Mouse (Mus musculus) limb, embryonic 13.5 days (tissue): ENCODE results near the gene Pdzrn3. TPM values are rescaled to one million over a fixed set of nuclear protein-coding genes. Genes with fewer than 3 reads are reported as not detected.

Source experiments
- ATAC-seq: fragments of 200-750 bp; cut with Nextera tagmentation; 2 replicates; pipeline ENCODE4 v1.8.0; 2017; ENCODE audit warnings: low read depth, moderate number of reproducible peaks, moderate TSS enrichment; ENCODE audit not compliant: low FRiP score
- H3K27ac ChIP-seq: fragments of 300-500 bp; sonication (generic); 2 replicates; pipeline ENCODE4 v1.5.1; 2015; ENCODE audit warnings: inconsistent platforms, mild to moderate bottlenecking, moderate library complexity
- H3K27me3 ChIP-seq: fragments of 300-500 bp; sonication (generic); 2 replicates; pipeline ENCODE4 v1.6.1; 2015; ENCODE audit warnings: mild to moderate bottlenecking, inconsistent platforms
- H3K36me3 ChIP-seq: fragments of 300-500 bp; sonication (generic); 2 replicates; pipeline ENCODE4 v1.6.1; 2015; ENCODE audit warnings: inconsistent platforms, mild to moderate bottlenecking, moderate library complexity
- H3K4me1 ChIP-seq: fragments of 300-500 bp; sonication (generic); 2 replicates; pipeline ENCODE4 v1.6.1; 2015; ENCODE audit warnings: inconsistent platforms
- H3K4me2 ChIP-seq: fragments of 300-500 bp; sonication (generic); replicated peaks from 2 replicates; pipeline ENCODE4 v1.6.1; 2015; ENCODE audit warnings: inconsistent platforms, mild to moderate bottlenecking, moderate library complexity
- H3K4me3 ChIP-seq: fragments of 300-500 bp; sonication (generic); 2 replicates; pipeline ENCODE4 v1.5.1; 2015; ENCODE audit warnings: moderate library complexity, mild to moderate bottlenecking, inconsistent platforms
- H3K9ac ChIP-seq: fragments of 300-500 bp; sonication (generic); 2 replicates; pipeline ENCODE4 v1.6.1; 2015; ENCODE audit warnings: mild to moderate bottlenecking, inconsistent platforms
- H3K9me3 ChIP-seq: fragments of 300-500 bp; sonication (generic); 2 replicates; pipeline ENCODE4 v1.6.1; 2016; ENCODE audit warnings: inconsistent platforms
- WGBS: fragments of 180-500 bp; shearing (Covaris S2); methylation state at CpG from one replicate; pipeline ENCODE4 v1.1.7; 2015; 5-methylcytosine and 5-hydroxymethylcytosine counted together
- polyA plus RNA-seq: library from polyadenylated mRNA; unstranded; fragments of >200 nt; fragmentation: Nextera tagmentation; extraction: Ambion mirVana; gene quantifications from 2 replicates; pipeline ENCODE4 v1.2.1, GENCODE M21; 2015

Pdzrn3 gene
- polyA plus RNA-seq, 1 experiment from 2014 or later, result 12.9 TPM

DNA sequence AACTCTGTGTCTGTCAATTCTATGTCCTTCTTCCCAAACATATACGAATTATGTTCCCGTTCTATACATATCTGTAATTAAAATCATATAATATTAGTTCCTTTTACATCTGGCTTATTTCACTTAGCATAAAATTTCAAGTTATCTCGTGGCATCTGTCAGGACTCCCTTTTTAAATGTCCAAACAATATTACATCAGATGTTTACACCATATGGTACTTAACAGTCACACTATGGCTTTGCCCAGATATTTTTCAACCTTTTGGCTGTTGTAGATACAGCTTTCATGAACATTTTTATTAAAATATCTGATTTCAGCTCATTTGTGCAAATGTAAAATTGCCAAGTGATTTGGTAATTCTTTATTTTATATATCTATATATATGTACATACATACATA is 242.3 kb downstream of the Pdzrn3 start:
- H3K4me1 ChIP-seq, result no peaks in the 10 kb centered on the region
- no peaks in the 10 kb centered on the region for H3K9me3 ChIP-seq
- 82% methylated on average over 3 of the region's 3 CpGs for WGBS
- no peaks in the 10 kb centered on the region for H3K36me3 ChIP-seq
- no peak for ATAC-seq
- no peak overlapping the region for H3K9ac ChIP-seq
- H3K4me3 ChIP-seq, result no peak overlapping the region
- H3K27me3 ChIP-seq, result no peaks in the 10 kb centered on the region
- H3K4me2 ChIP-seq, result no peak overlapping the region
- no peak overlapping the region for H3K27ac ChIP-seq

DNA sequence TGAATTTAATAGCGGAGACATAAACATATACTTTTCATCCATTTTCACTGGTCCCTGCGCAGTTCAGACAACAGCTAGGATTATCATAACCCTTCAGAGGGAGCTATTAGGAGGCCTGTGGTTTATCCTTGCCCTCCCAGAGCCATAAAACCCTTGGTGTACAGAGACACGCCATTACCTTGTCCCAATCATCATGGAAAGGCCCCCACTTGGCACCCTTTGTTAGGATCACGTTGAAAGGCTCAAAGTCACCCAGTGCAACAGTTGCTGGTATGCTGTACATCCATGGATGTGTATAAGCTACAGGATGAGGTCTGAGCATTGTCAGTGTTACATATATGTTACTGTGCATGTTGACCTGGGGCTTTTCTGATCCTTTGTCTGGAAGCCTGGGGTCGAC is 252.3 kb downstream of the Pdzrn3 start:
- Histone ChIP-seq H3K27me3 (no peaks in the 10 kb centered on the region; the same call in 1 of the 2 replicates), H3K4me1 (peaks cover 5% of the 10 kb centered on the region), H3K9me3 (no peaks in the 10 kb centered on the region), H3K4me2 (no peak overlapping the region), H3K27ac (no peak overlapping the region), H3K4me3 (no peak overlapping the region), H3K9ac (no peak overlapping the region), H3K36me3 (no peaks in the 10 kb centered on the region)
- 37% methylated on average over 5 of the region's 5 CpGs for WGBS
- ATAC-seq, result no peak

DNA sequence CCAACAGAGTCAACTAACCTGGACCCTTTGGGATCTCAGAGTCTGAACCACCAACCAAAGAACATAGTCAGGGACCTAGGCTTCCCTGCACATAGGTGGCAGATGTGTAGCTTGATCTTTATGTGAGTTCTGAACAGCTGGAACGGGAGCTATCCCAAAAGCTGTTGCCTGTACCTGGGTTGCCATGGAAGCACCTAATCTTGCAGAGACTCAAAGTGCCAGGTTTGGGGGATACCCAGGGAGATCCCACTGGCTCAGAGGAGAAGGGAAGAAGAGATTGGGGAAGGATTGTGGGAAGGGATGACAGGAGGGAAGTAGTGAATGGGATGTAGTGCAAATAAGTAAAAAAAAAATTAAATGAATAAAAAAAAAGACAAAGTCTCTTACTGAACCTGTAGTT is 268.7 kb downstream of the Pdzrn3 start:
- Histone ChIP-seq H3K27me3 (no peaks in the 10 kb centered on the region), H3K4me3 (no peak overlapping the region), H3K27ac (no peak overlapping the region), H3K36me3 (no peaks in the 10 kb centered on the region), H3K4me1 (0 out of 2 replicates have a peak, but pooled peaks cover 3% of the 10 kb centered on the region), H3K9ac (no peak overlapping the region), H3K4me2 (no peak overlapping the region), H3K9me3 (no peaks in the 10 kb centered on the region)
- 59% methylated on average over 1 of the region's 1 CpGs for WGBS
- no peak for ATAC-seq

DNA sequence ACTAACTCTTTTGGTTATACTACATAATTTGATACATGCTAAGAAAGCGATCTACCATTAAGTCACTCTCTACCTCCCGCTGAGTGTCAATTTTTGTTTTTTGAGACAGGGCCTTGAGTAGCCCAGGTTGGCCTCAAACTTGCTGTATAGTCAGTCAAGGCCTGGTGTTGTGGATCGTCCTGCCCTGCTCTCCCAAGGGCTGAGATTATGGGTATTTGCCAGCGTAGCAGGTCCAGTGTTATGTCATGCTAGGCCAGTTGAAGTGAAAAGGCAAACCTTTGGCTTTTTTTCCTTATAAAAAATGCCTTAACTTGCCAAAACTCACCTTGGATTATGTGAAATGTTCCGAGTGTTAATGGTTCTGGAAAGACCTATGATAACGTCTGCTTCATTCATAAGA is 274.2 kb downstream of the Pdzrn3 start:
- Histone ChIP-seq H3K27ac (no peak overlapping the region), H3K9ac (no peak overlapping the region), H3K4me1 (peaks cover 15% of the 10 kb centered on the region), H3K36me3 (no peaks in the 10 kb centered on the region), H3K27me3 (no peaks in the 10 kb centered on the region), H3K4me2 (no peak overlapping the region), H3K9me3 (no peaks in the 10 kb centered on the region), H3K4me3 (no peak overlapping the region)
- 89% methylated on average over 6 of the region's 6 CpGs for WGBS
- ATAC-seq, result no peak

DNA sequence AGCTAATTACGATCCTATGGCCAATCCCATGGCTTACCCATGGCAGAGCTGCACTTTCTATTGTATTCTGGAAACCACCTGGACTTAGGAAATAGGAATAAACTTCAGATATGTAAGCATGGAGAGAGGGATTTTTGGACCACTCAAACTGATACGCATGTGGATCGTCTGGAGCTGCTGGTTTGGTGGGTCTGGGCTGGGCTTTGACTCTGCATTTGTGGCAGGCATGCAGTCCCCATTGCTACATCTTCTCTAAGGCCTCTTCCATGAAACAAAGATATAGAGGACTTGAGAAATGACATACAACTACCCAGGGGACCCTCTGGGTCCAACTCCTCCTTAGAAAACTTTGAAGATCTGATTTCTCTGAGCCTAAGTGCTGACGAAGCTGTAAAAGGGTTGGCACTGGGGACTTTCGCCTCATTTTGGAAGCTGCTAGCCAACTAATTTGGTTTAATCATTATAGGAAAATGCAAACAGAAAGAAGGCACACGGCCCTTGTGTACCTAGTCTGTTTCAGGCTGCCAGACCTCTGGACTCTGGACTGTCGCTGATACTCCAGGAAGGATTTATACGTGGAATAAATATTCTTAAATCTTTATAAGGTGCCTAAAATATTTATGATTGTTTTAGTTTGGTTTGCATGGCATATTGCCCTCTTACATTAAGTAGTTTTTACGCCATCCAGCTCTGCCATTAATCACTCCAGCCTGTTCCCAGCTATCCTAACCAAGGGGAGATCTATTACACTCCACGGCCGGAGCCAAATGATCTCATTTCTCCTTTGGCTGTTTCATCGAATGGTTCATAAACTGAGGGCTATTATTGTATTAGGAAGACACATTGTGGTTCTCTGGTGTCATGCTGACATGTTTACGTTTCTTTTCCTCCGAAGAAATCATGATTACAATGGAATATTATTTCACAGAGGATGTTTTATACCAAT is 275.7 kb downstream of the Pdzrn3 start:
- no peak overlapping the region for H3K4me3 ChIP-seq
- no peak overlapping the region for H3K27ac ChIP-seq
- WGBS, result 50% methylated on average over 14 of the region's 14 CpGs

More for the DNA sequence above, 275.7 kb downstream of the Pdzrn3 start:
- Histone ChIP-seq H3K27me3 (no peaks in the 10 kb centered on the region), H3K9ac (no peak overlapping the region), H3K36me3 (no peaks in the 10 kb centered on the region), H3K4me2 (no peak overlapping the region), H3K4me1 (peaks cover 15% of the 10 kb centered on the region), H3K9me3 (no peaks in the 10 kb centered on the region)
- peak; percentile 66 for ATAC-seq
